Mouse (Mus musculus) lung, embryonic 14.5 days (tissue): Measurements from ENCODE around the gene Adamts18. TPM values are rescaled to one million over a fixed set of nuclear protein-coding genes. Genes with fewer than 3 reads are reported as not detected.

Source experiments
- ATAC-seq: fragments of 200-750 bp; cut with Nextera tagmentation; 2 replicates; pipeline ENCODE4 v1.8.0; 2017; ENCODE audit warnings: mild to moderate bottlenecking, moderate TSS enrichment, moderate library complexity; ENCODE audit not compliant: insufficient read depth
- DNase-seq: peaks from one replicate; pipeline ENCODE4 v3.0.0-alpha.2; 2015
- H3K27ac ChIP-seq: fragments of 300-500 bp; sonication (generic); 2 replicates; pipeline ENCODE4 v1.5.1; 2014; ENCODE audit warnings: low read depth, mild to moderate bottlenecking, moderate library complexity
- H3K27me3 ChIP-seq: fragments of 300-500 bp; sonication (generic); 2 replicates; pipeline ENCODE4 v1.6.1; 2014; ENCODE audit warnings: low read length, control low read depth; ENCODE audit not compliant: insufficient read depth
- H3K36me3 ChIP-seq: fragments of 300-500 bp; sonication (generic); 2 replicates; pipeline ENCODE4 v1.6.1; 2014; ENCODE audit warnings: control low read depth; ENCODE audit not compliant: insufficient read depth
- H3K4me1 ChIP-seq: fragments of 300-500 bp; sonication (generic); 2 replicates; pipeline ENCODE4 v1.6.1; 2014; ENCODE audit warnings: antibody characterized with exemption, control low read depth; ENCODE audit not compliant: insufficient read depth
- H3K4me2 ChIP-seq: fragments of 300-500 bp; sonication (generic); 2 replicates; pipeline ENCODE4 v1.6.1; 2014; ENCODE audit warnings: mild to moderate bottlenecking
- H3K4me3 ChIP-seq: fragments of 300-500 bp; sonication (generic); 2 replicates; pipeline ENCODE4 v1.5.1; 2014; ENCODE audit warnings: low read depth, low read length
- H3K9ac ChIP-seq: fragments of 300-500 bp; sonication (generic); 2 replicates; pipeline ENCODE4 v1.6.1; 2014
- H3K9me3 ChIP-seq: fragments of 300-500 bp; sonication (generic); 2 replicates; pipeline ENCODE4 v1.6.1; 2016; ENCODE audit warnings: low read depth, low read length, control low read depth
- CTCF ChIP-seq: IDR thresholded peaks from 2 replicates; pipeline ENCODE4 v1.5.1; 2016; ENCODE audit warnings: antibody characterized with exemption, low read depth
- WGBS: fragments of 180-500 bp; shearing (Covaris S2); extraction: QIAGEN DNeasy Blood & Tissue Kit; methylation state at CpG from one replicate; pipeline ENCODE4 v1.1.7; 2014; 5-methylcytosine and 5-hydroxymethylcytosine counted together
- polyA plus RNA-seq: library from polyadenylated mRNA; unstranded; fragments of >200 nt; fragmentation: Nextera tagmentation; extraction: Ambion mirVana; gene quantifications from 2 replicates; pipeline ENCODE4 v1.2.1, GENCODE M21; 2014

Adamts18 gene
- polyA plus RNA-seq, 1 experiment from 2014 or later: 13.1 TPM

- 0 out of 2 replicates have a peak, but pooled peaks cover 2% of the 10 kb centered on the region for H3K4me1 ChIP-seq
- 64% methylated on average over 12 of the region's 12 CpGs for WGBS
- no peaks in the 10 kb centered on the region for H3K36me3 ChIP-seq
- no peak overlapping the region for H3K4me2 ChIP-seq
- no peak for TF ChIP-seq CTCF
- no peaks in the 10 kb centered on the region for H3K9me3 ChIP-seq
- H3K9ac ChIP-seq: no peak overlapping the region
- no peak overlapping the region for H3K4me3 ChIP-seq
- H3K27me3 ChIP-seq: no peaks in the 10 kb centered on the region
- H3K27ac ChIP-seq: no peak overlapping the region
- ATAC-seq: no peak
- no peak for DNase-seq
Measured at GRCm38 (mm10) chr8:113873446-113874120, 25.0 kb upstream of the Adamts18 start.

- WGBS: 84% methylated on average over 6 of the region's 6 CpGs
- no peak overlapping the region for H3K27ac ChIP-seq
- no peak overlapping the region for H3K4me2 ChIP-seq
- no peaks in the 10 kb centered on the region for H3K27me3 ChIP-seq
- H3K36me3 ChIP-seq: no peaks in the 10 kb centered on the region
- no peaks in the 10 kb centered on the region for H3K9me3 ChIP-seq
- ATAC-seq (no peak), DNase-seq (no peak)
- no peak overlapping the region for H3K9ac ChIP-seq
- H3K4me3 ChIP-seq: no peak overlapping the region
- no peak for TF ChIP-seq CTCF
- no peaks in the 10 kb centered on the region for H3K4me1 ChIP-seq
Measured at GRCm38 (mm10) chr8:113872436-113872835, 23.9 kb upstream of the Adamts18 start.

DNA sequence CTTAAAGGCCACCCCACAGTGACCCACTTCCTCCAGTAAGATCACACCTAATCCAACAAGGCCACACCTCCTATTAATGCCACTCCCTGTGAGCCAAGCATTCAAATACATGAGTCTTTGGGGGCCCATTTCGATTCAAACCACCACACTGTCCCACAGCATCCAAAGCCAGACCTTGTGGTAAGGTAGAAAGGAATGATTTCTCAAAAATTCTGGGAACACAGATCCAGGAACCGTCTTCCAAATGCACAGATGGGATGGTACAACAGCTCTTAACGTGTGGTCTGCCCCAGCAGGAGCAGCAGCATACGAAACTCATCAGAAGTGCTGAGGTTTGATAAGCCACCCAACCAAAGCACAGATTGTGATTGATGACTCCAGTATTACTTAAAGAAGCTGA lies 18.0 kb upstream of the Adamts18 start:
- no peaks in the 10 kb centered on the region for H3K27me3 ChIP-seq
- H3K4me2 ChIP-seq: no peak overlapping the region
- ATAC-seq: no peak

DNA sequence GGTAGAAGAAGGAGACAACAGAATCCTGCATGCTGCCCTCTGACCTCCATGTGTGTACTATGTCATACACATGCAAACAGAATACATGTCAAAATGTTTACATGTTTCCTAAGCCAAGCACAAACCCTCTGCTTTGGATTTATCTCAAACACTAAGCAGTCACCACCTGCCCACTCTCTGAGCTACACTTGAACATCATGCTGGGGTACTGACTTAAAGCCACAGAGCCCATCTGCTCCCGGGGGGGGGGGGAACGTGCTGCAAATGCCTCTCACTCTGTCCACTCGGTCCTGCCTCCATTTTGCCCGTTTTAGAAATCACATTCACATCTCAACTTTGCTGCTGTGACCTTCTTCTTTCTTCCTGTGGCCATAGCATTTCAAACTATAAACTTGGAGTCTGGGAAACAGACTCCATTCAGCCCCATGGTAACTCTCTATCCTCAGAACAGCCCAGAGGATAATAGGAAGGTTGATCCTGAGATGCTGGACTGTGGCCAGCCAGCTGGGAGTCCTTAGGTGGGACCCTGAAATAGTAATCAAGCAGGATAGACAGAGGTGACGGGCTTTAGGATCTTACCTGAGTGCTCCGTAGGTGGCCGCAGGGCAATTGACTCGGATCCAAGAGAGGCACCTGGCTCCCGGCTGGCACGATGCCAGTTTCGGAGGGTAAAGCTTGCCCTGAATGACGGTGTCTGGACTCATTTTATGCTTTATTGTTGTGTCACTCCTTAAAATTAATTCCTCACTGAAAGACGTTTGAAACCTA lies 17.0 kb upstream of the Adamts18 start:
- Histone ChIP-seq H3K9ac (no peak overlapping the region), H3K27ac (no peak overlapping the region), H3K9me3 (no peaks in the 10 kb centered on the region; the same call in 1 of the 2 replicates), H3K36me3 (no peaks in the 10 kb centered on the region), H3K4me1 (no peaks in the 10 kb centered on the region), H3K4me3 (no peak overlapping the region), H3K27me3 (no peaks in the 10 kb centered on the region), H3K4me2 (no peak overlapping the region)
- no peak for TF ChIP-seq CTCF
- DNase-seq: peak; percentile 42
- WGBS: 63% methylated on average over 13 of the region's 13 CpGs
- ATAC-seq: peak; percentile 17; the same call in 1 of the 2 replicates

More for the DNA sequence above, 18.0 kb upstream of the Adamts18 start:
- no peaks in the 10 kb centered on the region for H3K4me1 ChIP-seq
- no peak overlapping the region for H3K27ac ChIP-seq
- H3K9me3 ChIP-seq: no peaks in the 10 kb centered on the region; the same call in 1 of the 2 replicates
- 73% methylated on average over 4 of the region's 4 CpGs for WGBS
- no peak overlapping the region for H3K4me3 ChIP-seq
- H3K36me3 ChIP-seq: no peaks in the 10 kb centered on the region
- no peak for DNase-seq
- no peak overlapping the region for H3K9ac ChIP-seq
- no peak for TF ChIP-seq CTCF

DNA sequence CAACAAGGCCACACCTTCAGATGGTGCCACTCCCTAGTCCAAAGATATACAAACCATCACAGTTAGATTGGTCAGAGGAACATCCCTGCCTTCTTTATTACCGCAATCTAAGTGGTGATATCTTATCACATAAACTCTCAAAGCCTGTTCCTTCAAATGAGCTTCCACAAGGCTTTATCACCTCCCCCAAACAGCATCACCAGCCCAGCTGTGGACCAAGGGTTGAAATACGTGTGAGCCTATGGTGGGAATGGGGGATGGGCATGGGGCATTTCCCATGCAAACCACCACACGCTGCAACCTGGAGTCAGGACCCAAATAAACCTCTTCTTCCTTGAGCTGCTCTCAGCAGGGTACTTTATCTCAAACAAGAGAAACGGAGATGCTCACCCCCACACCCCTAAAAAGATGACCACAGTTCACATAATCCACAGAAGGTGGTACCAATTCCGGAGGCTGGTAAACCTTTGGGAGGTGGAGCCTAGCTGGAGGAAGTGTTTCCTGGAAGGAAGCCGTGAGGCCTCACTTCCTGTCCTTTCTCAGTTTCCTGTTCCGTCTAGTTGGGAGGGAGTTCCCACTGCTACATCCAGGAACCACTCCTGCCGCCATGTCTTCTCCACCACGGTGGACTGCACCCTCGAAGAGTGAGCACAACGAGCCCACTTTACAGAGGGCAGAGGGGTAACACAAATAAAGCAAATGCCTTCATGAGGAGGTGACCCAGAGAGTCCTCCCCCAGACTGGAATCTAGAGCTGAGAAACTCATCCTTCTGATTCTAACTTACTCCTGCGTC lies 11.5 kb upstream of the Adamts18 start:
- DNase-seq: no peak
- no peaks in the 10 kb centered on the region for H3K4me1 ChIP-seq
- WGBS: 80% methylated on average over 12 of the region's 12 CpGs
- no peaks in the 10 kb centered on the region; the same call in 1 of the 2 replicates for H3K9me3 ChIP-seq
- H3K27ac ChIP-seq: no peak overlapping the region
- no peaks in the 10 kb centered on the region for H3K27me3 ChIP-seq
- no peak overlapping the region for H3K9ac ChIP-seq
- no peak for TF ChIP-seq CTCF
- H3K36me3 ChIP-seq: no peaks in the 10 kb centered on the region
- no peak overlapping the region for H3K4me3 ChIP-seq
- H3K4me2 ChIP-seq: no peak overlapping the region
- ATAC-seq: no peak

DNA sequence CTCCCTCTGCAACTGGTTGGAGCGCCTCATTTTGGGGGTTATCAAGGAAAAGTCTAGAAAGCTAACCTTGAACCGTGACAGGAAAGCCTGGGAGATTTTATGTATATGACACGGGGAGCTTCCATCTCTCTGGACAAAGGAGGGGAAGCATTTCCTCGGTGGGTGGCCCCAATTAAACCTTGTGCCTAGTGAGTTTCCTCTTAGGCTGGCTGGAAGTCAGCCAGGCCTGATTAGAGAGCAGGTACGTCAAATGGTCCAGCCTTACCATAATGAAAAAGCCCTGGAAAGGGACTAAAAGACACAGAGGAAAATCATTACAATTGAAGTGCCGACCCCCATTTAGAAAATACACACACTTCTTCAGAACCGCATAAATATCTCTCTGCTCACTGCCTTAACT lies 10.3 kb upstream of the Adamts18 start:
- H3K9ac ChIP-seq: no peak overlapping the region
- H3K36me3 ChIP-seq: no peaks in the 10 kb centered on the region
- DNase-seq: no peak
- H3K27me3 ChIP-seq: no peaks in the 10 kb centered on the region
- no peak for TF ChIP-seq CTCF
- no peak overlapping the region for H3K4me3 ChIP-seq
- WGBS: 58% methylated on average over 7 of the region's 7 CpGs
- H3K9me3 ChIP-seq: no peaks in the 10 kb centered on the region
- no peak overlapping the region for H3K4me2 ChIP-seq
- no peak for ATAC-seq
- H3K27ac ChIP-seq: no peak overlapping the region
- no peaks in the 10 kb centered on the region for H3K4me1 ChIP-seq
